Mouse (Mus musculus): ENCODE data around the gene Pou2f2.

DNA sequence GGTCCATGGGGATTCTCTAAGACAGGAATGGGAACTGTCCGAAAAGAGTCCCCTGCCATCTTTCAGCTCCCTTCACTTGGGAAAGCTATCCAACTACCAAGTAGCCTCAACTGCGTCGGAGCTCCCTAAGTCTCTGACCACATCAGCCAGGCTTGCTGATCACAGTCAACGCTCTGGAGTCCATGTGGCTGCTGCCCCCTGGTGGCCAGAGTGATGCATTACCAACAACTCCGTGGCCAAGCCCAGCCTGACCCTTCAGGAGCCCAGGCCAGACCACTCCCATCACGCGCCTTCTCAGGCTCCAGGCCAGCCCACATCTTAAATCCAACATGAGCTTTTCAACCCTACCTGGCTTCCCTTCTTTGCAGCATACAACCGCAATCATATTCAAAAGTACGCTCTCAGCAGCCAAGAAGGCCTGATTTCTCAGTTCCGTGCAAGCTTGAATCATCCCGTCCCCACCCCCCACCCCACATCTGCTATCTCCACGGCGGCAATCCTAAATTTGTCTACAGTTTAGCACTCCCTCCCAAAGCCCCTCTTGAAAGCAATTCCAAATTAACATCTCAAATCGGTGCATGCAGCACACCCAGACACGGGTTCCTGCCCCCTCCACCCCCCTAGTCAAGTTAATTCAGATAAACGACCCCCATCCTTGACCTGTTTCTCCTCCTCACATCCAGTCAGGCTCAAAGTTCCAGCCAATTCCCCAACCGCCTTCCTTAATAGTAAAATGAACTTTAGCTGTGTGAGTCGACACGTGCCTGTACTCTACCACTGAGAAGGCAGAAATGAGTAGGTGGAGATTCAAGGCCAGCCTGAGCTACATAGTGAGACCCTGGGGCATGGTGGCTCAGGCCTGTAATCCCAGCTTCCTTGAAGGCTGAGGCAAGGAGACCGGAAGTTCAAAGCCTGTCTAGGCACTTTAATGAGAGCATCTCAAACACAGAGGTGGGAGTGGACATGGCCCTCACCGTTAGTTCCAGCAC lies 8.4 kb upstream of the Pou2f2 start:
- TF ChIP-seq GATA1 (IDR thresholded peaks at IDR 0.05; ENCODE audit: borderline replicate concordance, low read length) (no peak), FLI1 (IDR thresholded peaks at IDR 0.05; ENCODE audit: low read length) (no peak)
